Mouse (Mus musculus): ENCODE data around the gene Gm28230.
A peak's percentile ranks its signal among the peaks of the same experiment; 100 is the strongest.

The Gm28230 gene

DNA sequence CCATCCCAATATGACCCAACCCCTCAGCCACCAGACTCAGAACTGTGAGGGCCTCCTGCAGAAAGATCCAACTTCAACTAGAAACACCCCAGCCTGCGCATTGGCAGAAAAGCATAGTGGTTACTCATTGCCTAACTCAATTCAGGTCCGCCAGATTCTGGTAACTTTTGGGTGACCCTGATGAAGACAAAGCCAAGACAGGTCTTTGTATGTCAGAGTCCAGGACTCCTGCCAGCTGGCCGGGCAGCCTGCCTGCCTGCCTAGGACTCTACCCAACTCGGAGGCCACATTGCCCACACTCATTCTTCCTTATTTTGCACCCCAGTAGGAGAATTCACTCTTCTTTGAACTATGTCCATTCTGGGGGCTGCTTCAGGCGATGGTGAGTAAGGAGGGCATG, at the start of gene Gm28230:
TSS of gene Gm28230 (plus strand) at position 178 of the 400 bp plus-strand sequence.
- DNase-seq (ENCODE audit: low spot score), result no peak

DNA sequence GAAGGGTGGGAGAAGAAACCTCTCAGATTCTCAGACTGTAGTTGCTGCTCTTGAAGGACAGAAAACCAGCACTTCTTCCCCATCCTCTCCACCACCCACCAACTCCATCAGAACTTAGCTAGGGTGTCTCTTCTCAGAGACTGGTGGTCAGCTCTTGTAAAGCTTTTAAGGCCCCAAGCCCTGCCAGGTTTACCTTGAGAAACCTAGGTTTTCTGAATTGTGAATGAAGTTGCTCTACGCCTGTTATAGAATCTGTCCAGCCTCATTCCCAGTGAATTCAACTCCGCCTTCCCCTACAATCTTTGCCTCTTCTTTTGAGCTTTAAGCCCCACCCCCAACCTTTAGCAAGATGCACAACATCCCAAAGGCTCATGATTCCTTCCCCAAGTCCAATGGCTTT, 49.4 kb upstream of the Gm28230 start:
- DNase-seq (ENCODE audit: low spot score), result no peak

DNA sequence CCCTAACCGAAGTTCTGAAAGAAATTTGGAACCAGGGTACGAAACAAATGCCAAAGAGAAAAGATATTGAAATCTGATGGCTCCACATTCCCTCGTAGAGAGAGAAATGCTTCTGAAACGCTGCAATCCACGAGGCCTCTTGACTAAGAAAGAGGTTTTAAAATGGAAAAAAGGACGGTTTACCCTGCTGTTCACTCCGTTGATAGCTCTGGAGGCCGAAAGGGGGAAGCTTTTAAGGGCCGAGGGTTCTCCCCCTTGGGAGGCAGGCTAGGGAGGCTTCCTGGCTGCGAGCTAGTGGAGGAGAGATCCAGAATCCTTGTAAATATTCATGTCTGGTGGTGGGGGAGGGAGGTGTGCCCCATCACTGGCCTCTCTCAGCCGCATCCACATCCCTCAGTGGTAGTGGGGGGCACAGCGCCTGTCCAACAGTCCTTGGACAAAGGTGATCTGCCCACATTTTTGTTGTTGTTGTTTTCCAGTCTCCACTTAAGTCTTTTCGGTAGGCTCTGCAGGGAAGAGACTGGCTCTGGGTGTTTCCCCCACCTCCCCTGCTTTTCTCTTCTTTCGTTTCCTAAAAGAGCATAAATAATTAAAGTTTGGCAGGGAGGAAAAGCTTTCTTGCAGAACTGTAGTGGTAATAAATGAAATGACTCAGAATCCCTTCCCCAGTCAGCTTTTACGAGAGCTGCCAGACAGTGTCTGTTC, 47.5 kb upstream of the Gm28230 start, which contains the start of gene Hoxd11:
TSS of gene Hoxd11 (plus strand) at position 667 of the 705 bp plus-strand sequence.
- DNase-seq (ENCODE audit: low spot score), result no peak

DNA sequence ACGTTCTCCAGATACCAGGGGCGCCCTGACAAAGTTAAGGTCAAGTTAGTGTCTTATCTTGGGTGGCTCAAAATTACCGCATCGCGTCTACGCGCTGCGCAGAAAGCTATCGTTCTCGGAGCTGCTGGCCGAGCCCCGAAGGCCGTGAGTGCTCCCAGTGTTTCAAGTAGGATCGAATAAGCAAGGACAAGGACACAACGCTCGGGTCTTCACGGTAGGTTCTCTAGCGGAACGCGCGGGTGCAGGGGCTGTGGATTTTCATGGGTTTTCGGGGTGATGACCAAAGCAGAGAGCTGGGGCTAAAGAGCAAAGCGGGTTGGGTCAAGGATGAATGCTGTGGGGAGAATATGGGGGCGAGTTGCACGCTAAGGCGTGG, 46.9 kb upstream of the Gm28230 start:
- no peak for DNase-seq (ENCODE audit: low spot score)

DNA sequence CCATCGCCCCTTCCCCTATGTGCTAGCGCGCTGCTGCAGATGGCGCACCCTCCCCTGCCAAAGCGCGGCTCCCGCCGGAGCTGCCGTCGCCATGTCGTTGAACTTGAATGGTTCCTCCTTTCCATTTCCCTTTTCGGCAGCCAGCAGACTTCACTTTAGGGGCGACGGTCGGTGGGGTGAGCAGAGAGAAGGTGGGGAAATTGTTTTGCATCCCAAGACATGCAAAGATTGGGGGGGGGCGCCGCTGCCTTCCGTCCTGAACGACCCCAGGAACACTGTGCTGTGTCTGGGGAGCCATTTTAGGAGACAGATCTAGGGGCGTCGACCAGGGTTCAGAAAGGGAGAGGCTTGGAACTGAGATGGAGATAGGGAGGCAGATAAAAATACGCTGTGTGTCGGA, 46.5 kb upstream of the Gm28230 start:
- DNase-seq (ENCODE audit: low spot score), result no peak

DNA sequence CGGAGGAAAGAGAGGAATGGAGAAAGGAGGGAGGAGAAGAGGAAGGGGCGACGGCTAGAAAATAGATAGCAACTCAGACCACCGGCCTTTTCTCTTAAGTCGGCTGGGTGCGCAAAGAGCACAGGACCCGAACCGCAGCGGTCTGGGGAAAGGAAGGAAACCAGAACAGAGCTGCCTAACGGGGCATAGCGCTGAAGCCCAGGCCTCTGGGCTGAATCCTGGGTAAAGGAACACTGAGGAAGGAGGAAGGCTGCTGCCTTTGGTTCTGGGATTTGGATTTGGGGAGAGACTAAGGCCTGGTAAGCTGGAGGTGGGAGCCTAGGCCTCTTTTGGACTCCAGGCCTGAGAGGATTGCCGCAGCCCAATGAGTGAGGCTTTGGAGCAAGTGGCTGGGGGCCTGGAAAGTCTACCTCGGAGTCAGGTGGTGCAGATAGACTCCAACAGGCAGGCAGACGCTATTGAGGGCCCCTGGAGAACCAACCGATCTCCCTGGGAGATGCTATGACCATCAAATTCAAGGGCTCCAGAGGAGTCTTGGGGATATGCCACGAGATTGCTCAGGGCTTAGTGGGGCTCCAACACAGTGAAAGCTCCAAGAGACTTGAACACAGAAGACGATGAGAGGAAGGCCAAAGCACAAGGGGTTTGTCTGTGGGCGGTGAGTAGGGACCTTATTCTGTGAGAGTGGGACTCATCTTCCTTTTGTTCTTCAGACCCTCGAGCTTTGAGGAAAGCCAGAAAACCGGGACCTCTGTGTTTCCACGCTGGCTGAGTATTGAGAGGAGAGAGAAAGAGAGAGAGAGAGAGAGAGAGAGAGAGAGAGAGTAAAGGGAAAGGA, 45.7 kb upstream of the Gm28230 start:
- no peak for DNase-seq (ENCODE audit: low spot score)

DNA sequence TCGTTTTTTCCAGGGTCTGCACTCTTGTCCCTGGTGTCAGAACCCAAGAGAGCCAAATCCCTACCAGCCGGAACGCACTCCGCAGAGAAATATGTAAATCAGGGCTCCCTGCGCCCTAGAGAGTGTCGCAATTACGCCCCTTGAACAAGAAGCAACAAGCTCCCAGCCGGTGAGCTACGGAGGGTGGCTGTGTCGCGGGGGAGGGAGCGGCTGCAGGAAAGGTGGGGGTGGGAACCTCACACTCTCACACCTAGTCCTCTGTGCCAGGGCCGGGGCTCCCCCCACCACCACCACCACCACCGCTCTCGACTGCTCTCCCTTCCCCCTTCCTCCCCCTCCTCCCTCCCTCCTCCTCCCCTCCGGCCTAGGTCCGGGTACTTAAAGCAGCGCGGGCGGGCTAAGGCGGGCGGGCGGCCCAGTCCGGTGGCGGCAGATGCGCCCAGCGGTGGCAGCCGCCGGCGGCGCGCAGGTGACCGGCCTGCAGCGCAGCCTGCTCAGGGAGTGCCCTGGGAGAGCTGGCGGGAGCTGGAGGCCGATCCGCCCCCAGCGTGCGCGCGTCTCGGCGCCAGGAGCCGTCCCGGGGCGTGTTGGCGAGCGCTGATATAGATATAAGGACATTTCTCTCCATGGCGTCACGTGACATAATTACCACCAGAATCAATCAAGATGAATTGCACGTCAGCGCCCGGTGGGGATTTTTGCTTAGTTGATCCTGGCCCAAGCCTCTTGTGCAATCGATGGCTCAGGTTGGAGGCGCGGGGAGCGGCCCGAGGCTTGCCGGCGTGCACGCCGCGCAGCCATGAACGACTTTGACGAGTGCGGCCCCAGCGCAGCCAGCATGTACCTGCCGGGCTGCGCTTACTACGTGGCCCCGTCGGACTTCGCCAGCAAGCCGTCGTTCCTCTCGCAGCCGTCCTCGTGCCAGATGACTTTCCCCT, 44.7 kb upstream of the Gm28230 start:
- no peak for DNase-seq (ENCODE audit: low spot score)

DNA sequence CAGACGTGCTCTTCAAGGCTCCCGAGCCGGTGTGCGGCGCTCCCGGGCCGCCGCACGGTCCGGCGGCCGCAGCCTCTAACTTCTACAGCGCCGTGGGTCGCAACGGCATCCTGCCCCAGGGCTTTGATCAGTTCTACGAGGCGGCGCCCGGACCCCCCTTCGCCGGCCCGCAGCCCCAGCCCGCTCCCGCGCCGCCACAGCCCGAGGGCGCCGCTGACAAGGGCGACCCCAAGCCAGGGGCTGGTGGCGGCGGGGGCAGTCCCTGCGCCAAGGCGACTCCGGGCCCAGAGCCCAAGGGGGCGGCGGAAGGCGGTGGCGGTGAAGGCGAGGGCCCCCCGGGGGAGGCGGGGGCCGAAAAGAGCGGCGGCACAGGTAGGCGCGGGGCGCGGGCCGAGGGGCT, 43.7 kb upstream of the Gm28230 start:
- DNase-seq (ENCODE audit: low spot score), result no peak

DNA sequence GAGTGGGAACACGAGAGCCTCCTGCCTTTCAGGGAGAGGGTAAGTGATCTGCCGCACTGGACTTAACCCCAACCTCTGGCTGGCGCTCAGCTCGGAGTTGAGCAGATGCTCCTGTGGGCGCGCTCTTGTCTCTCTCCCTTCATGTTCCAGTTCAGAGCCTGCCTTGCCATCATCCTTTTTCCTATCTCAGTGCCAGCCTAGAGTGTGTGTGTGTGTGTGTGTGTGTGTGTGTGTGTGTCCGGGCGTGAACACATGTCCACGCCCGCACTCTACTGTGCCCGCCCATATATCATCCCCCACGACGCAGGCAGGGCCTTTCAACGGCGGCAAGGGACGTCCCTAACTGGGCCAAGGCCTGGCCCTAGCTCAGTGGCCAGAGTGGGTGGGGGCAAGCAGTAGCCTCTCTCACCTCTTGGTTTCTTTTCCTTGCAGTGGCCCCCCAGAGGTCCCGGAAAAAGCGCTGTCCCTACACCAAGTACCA, 43.0 kb upstream of the Gm28230 start:
- no peak for DNase-seq (ENCODE audit: low spot score)

DNA sequence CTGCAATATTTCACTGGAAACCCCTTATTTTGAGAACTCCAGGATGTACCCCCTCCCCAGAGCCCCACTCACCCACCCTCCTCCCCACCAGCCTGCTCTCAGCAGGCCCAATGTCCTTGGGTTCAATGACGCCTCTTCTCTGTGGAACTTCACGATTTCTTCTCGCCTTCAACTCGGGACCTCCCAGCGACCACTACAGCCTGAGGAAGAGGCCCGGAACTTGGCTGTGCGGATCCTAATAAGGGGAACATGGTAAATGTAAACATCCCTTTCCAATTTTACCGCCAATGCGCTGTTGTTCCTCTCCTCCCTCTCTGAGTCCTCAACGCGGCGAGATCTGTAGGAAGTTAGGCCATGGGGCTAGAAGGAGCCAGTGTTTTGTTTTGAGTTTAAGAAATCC, 42.4 kb upstream of the Gm28230 start:
- DNase-seq (ENCODE audit: low spot score), result no peak

DNA sequence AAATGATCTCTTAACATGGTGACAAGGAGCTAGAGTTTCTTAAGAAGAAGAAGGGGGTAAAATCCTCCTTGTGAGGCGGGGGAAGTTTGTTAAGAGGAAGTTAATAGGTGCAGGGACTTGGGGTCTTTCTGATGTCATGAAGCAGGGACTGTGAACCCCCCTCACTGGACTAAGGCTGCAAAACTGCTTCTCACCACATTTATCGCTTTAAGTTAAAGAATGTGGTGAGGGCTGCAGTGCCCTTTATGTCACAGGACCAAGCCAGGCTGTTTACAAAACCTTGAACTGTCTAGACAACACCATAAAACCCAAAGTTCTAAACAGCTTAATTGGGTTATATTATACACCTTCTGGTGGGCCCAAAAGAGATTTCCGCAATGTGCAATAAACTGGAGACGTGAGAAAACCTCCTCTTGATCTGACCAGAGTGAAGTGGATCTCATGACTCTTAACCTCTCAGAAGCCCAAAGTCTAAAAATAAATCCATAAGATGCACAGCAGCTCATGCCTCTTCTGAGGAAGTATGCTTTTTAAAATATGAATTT, 41.4 kb upstream of the Gm28230 start:
- DNase-seq (ENCODE audit: low spot score), result no peak

DNA sequence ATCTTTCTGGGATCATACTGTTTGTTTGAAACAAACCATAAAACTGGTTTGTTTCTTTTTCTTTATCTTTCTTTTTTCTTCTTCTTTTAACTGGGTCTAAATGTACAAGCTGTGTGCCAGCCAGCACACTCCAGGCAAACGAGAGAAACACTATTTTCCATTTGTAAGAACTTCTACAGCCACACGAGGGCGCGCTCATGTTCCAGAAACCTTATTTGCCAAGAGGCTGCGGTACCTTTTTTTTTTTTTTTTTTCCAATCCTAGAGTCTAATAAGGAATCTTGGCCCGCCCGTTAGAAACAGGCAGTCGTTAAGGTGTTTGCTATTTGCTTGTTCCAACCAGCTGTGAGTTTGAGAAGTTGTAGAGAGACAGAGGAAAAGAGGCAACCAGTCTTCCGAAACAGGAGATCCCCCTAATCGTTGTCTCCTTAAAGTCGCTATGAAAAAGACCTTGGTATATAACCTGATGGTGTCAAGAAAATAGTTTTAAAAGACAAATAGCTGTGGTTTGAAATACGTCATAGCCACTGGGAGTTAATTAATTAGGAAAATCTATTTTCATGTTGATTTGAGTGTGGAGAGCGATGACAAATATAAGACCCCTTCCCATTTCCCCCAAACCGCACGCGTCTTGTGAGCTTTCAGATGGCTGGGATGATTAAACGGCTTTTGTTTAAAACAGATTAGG, 40.1 kb upstream of the Gm28230 start:
- peak; percentile 46 for DNase-seq (ENCODE audit: low spot score)

DNA sequence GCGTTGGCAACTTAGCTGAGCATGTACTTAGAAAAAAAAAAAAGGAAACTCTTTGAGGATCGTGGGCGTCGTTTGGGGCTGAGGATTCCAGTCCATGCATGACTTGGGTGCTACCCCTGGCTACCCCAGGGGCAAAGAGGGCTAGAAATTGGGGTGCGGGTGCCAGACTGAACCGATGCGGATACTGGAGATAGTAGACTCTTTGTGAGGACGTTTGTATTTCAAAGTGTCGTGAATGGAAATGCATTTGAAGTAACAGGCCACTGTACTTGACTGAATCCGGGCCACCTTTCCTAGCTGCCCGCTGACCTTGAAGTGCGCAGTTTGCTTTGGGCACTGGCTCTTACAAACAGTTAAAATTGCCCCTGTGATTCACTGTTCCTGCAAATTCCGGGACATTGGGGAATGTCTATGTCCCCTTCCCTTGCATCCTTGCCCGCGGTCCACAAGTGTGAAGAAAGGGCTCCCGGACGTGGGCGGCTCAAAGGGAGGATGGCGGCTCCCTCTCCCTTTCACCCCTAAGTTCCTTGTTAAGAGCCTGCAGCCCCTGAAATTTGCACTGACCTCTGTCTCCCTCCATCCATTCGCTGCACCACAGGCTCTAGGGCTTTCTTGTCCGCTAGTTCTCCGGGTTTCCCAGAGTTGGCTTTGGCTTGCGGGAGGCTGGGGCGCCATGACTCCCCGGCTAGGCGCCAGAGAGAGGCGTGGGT, 39.4 kb upstream of the Gm28230 start:
- DNase-seq (ENCODE audit: low spot score), result no peak

DNA sequence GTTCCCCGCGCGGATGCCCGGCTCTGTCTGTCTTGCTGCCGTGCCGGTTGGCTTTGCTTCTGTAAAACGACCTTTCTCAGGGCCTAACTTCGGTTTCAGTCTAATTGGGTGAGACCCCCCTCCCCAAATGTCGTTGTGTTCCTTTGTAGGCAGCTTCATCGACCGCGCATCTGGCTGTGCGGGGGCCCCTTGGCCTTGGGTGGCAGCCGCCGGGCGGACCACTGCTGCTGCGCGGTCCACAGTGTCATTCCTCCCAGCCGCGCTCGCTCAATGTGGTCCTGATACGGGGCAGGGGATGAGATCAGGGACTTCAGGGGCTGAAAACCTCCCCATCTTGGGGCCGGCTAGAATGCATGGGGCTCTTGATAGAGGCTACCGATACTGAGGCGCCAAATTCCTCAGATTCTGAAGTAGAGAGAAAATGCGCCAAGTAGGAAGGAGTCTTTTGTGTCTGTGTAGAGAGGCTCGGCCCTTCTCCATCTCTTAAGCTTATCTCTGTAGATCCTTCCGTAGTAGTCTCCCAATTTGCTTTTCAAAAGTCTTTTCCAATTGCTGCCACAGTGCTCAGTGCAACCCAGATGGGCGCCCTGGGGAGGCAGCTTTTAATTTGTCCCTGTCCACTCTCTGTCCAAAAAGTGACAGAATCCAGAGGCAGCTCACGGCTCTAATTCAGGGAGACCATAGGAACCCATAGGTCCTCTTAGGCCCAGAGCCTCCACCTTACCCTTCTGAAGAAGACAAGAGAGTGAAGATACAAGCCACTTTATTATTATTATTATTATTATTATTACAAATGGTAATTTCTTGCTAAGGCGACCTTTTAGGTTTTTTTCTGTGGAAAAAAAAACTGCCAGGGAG, 38.6 kb upstream of the Gm28230 start:
- no peak for DNase-seq (ENCODE audit: low spot score)

DNA sequence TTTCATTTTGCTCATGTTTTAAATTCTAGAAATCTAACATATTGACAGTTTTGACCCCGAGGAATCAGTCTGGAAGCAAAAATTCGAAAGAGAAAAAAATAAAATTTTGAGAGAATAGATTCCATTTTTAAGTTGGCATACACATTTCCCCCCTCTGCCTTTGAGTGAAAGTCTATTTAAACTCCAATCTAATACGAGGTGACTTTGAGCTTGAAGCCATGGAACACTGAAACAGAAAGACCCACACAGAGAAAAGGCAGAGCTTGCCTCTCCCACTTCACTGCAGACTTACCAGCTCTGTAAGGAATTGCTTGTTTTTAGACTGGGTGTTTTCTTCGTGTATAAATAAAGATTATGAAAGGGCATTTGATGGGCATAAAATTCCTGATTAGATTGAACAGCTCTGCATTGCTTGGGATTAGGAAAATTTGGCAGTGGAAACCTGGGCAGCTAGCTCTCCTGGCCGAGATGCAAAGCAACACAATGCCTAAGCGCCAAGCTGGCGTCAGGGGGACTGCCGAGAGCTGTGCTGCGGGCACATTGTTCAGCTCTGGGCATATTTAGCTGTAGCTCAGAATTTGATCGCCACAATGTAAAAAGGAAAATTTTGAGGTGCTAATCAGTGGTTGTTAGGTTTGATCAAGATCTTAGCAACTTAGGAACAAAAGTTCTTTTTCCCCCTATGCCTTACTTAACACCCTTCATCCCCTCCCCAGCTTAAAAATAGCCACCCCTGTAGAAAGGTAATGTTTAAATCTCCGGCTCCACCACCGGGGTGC, 37.5 kb upstream of the Gm28230 start:
- no peak for DNase-seq (ENCODE audit: low spot score)

DNA sequence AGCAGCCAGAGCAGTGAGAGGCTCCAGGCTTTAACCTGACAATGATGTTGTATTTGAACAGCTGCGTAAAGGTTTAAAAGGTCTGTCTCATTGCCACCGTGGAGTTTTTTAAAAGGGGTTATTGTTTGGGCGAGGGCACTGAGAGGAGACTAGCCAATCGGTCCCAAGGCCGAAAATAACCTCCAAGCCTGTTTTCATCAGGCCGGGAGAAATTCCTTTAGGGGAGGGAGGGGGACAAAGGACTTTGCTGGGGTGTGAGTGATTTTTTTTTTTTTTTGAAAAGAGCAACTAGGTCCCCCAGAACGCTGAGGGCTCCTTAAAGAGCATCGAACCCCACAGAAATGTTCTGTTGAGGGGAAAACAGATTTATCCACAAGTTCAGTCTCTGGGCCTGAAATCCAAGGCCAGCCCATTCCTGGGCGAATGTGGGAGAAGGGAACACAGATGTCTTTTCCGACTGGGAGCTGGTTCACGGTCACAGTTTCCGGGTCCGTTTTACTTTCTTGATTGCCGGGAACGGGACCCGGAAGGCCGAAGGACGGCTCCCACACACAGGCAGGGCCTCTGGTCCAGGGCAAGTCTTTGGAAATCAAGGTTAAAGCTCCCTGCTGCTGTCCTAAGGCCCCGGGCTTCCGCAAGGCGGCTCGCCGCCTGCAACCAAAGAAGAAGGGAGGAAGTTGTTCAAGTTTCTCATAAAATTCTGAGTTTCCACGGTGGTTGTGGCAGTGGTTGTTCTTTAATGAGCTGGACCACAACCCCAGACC, 36.8 kb upstream of the Gm28230 start:
- no peak for DNase-seq (ENCODE audit: low spot score)

DNA sequence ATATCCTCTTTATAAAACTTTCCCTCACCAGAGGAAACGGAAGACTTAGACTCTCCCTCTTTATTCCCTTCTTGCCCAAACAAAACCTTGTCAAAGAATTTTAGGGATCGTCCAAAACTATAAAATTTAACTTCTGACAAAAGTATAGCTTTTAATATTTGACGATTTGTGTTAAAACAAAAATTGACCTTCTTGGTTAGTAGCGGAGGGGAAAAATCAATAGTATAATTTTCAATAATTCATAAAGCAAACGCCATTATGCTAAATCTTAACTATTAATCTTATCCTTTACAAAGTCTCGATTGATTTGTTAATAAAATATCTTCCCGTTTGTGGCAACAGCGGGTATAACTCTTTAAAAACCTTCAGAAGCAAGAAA, 36.2 kb upstream of the Gm28230 start:
- no peak for DNase-seq (ENCODE audit: low spot score)
